In genomic region chr10:22821267-22821666, GRCm38 (mm10) we compare ENCODE assay signal across 22 mouse cellular contexts. TPM values are rescaled to one million over a fixed set of nuclear protein-coding genes. Genes with fewer than 3 reads are reported as not detected.
A peak's percentile ranks its signal among the peaks of the same experiment; 100 is the strongest.
DNase-seq lines count a peak whose midpoint lies in the region; ATAC-seq and TF ChIP-seq lines count a peak whose summit lies in the region.
"Had no signal": no experiment of that assay in that cellular context is flagged by ENCODE, and none has a peak within 500 bp of the region (broad histone marks: within the 10 kb centered on the region; RNA-seq: fewer than 3 reads in every experiment).

No protein-coding gene starts in this region.

- peaks cover 10% of the 10 kb centered on the region; the same call in 1 of the 2 replicates for H3K27me3 ChIP-seq in intestine, embryonic 14.5 days (replicated peaks; ENCODE audit: control insufficient read depth, insufficient read depth, low read length)
- H3K27me3 ChIP-seq in intestine, postnatal 0 days (replicated peaks; ENCODE audit: control insufficient read depth, insufficient read depth, low read length) = peaks cover 37% of the 10 kb centered on the region
- H3K27me3 ChIP-seq in lung, embryonic 14.5 days (ENCODE audit: insufficient read depth, low read length) = peaks cover 13% of the 10 kb centered on the region
- peaks cover 16% of the 10 kb centered on the region; the same call in 1 of the 2 replicates for H3K27me3 ChIP-seq in intestine, embryonic 16.5 days (replicated peaks; ENCODE audit: control insufficient read depth, insufficient read depth, low read length)
- 0 out of 2 replicates have a peak, but pooled peaks cover 2% of the 10 kb centered on the region for H3K27me3 ChIP-seq in stomach, embryonic 15.5 days (replicated peaks)

- peaks cover 24% of the 10 kb centered on the region for H3K4me1 ChIP-seq in intestine, embryonic 14.5 days (replicated peaks; ENCODE audit: control insufficient read depth, insufficient read depth, low read length)
- 0 out of 2 replicates have a peak, but pooled peaks cover 2% of the 10 kb centered on the region for H3K4me1 ChIP-seq in intestine, postnatal 0 days (replicated peaks; ENCODE audit: control insufficient read depth, insufficient read depth, low read length)
- H3K4me1 ChIP-seq in lung, embryonic 14.5 days (ENCODE audit: insufficient read depth) = peaks cover 6% of the 10 kb centered on the region
- peaks cover 5% of the 10 kb centered on the region; the same call in 1 of the 2 replicates for H3K4me1 ChIP-seq in intestine, embryonic 16.5 days (ENCODE audit: control insufficient read depth, insufficient read depth, low read length)
- H3K4me1 ChIP-seq in stomach, embryonic 15.5 days = no peaks in the 10 kb centered on the region; the same call in 1 of the 2 replicates
- H3K4me1 ChIP-seq: liver, embryonic 13.5 days had no signal

- peak overlapping the region; percentile 100 for H3K9ac ChIP-seq in intestine, embryonic 14.5 days (ENCODE audit: low read length)
- H3K9ac ChIP-seq in intestine, postnatal 0 days (ENCODE audit: low read depth, low read length) = no peak overlapping the region
- H3K9ac ChIP-seq in lung, embryonic 14.5 days = 0 out of 2 replicates have a peak overlapping the region, but pooled peaks have one; percentile 17
- no peak overlapping the region for H3K9ac ChIP-seq in intestine, embryonic 16.5 days (ENCODE audit: low read depth, low read length)
- H3K9ac ChIP-seq in stomach, embryonic 15.5 days = no peak overlapping the region
- H3K9ac ChIP-seq: heart, embryonic 12.5 days; liver, embryonic 13.5 days had no signal

- no peaks in the 10 kb centered on the region for H3K9me3 ChIP-seq in intestine, embryonic 14.5 days (ENCODE audit: control insufficient read depth, low read length)
- no peaks in the 10 kb centered on the region for H3K9me3 ChIP-seq in intestine, postnatal 0 days (ENCODE audit: control insufficient read depth)
- H3K9me3 ChIP-seq in lung, embryonic 14.5 days (ENCODE audit: low read depth, low read length) = no peaks in the 10 kb centered on the region
- H3K9me3 ChIP-seq in intestine, embryonic 16.5 days (ENCODE audit: control insufficient read depth, low read length) = no peaks in the 10 kb centered on the region
- no peaks in the 10 kb centered on the region for H3K9me3 ChIP-seq in stomach, embryonic 15.5 days
- H3K9me3 ChIP-seq: heart, embryonic 12.5 days; liver, embryonic 13.5 days had no signal

- DNase-seq in intestine, embryonic 14.5 days (ENCODE audit: low spot score) = peak; percentile 45
- peak; percentile 51 for DNase-seq in lung, embryonic 14.5 days
- DNase-seq in lung, postnatal 36 days = no peak
- DNase-seq in gastrocnemius, adult 8-10 months (ENCODE audit: low spot score in 2 of 2) = no peak
- DNase-seq: adrenal gland, postnatal 14 days; cerebellum, adult 2 months; cerebellum, postnatal 25 days; gastrocnemius, postnatal 10 days; layer of hippocampus, adult 9-11 months; liver, embryonic 13.5 days; lung, postnatal 14 days; midbrain, embryonic 14.5 days; right cerebral cortex, postnatal 25 days had no signal

- 27% methylated on average over 1 of the region's 1 CpGs for WGBS in intestine, embryonic 14.5 days
- 32% methylated on average over 1 of the region's 1 CpGs for WGBS in intestine, postnatal 0 days
- WGBS in lung, embryonic 14.5 days = 38% methylated on average over 1 of the region's 1 CpGs
- WGBS in intestine, embryonic 16.5 days = 36% methylated on average over 1 of the region's 1 CpGs
- WGBS in stomach, embryonic 15.5 days = 38% methylated on average over 1 of the region's 1 CpGs

- H3K27ac ChIP-seq in intestine, embryonic 14.5 days (ENCODE audit: low read depth) = peak overlapping the region; percentile 99
- no peak overlapping the region for H3K27ac ChIP-seq in intestine, postnatal 0 days (ENCODE audit: low read depth, low read length)
- H3K27ac ChIP-seq in lung, embryonic 14.5 days (ENCODE audit: low read depth) = peak overlapping the region; percentile 97; the same call in 1 of the 2 replicates
- no peak overlapping the region for H3K27ac ChIP-seq in intestine, embryonic 16.5 days (ENCODE audit: low read length)
- peak overlapping the region; percentile 94 for H3K27ac ChIP-seq in stomach, embryonic 15.5 days
- H3K27ac ChIP-seq: left cerebral cortex, adult 2 months; liver, embryonic 13.5 days had no signal

- no peak for TF ChIP-seq CTCF in intestine, postnatal 0 days (IDR thresholded peaks at IDR 0.05; ENCODE audit: low read depth)
- no peak for TF ChIP-seq CTCF in lung, embryonic 14.5 days (IDR thresholded peaks at IDR 0.05; ENCODE audit: low read depth)

- H3K4me2 ChIP-seq in intestine, embryonic 14.5 days (ENCODE audit: low read length) = peak overlapping the region; percentile 49
- H3K4me2 ChIP-seq in intestine, postnatal 0 days (replicated peaks; ENCODE audit: low read depth) = no peak overlapping the region
- peak overlapping the region; percentile 58 for H3K4me2 ChIP-seq in lung, embryonic 14.5 days
- H3K4me2 ChIP-seq in intestine, embryonic 16.5 days (ENCODE audit: low read depth, low read length) = peak overlapping the region; percentile 41
- peak overlapping the region; percentile 37 for H3K4me2 ChIP-seq in stomach, embryonic 15.5 days
- H3K4me2 ChIP-seq: heart, embryonic 12.5 days; liver, embryonic 13.5 days had no signal

- ATAC-seq in intestine, embryonic 14.5 days (replicated peaks; ENCODE audit: low FRiP score, low TSS enrichment, low read depth) = no peak
- no peak for ATAC-seq in intestine, postnatal 0 days
- no peak for ATAC-seq in lung, embryonic 14.5 days (ENCODE audit: insufficient read depth)
- ATAC-seq in intestine, embryonic 16.5 days = 0 out of 2 replicates have a peak, but pooled peaks have one; percentile 12
- no peak for ATAC-seq in stomach, embryonic 15.5 days (ENCODE audit: insufficient read depth, low FRiP score, low read depth)
- ATAC-seq: CD4-positive, CD25-positive, alpha-beta regulatory T cell, adult 4 months; forebrain, embryonic 14.5 days had no signal

- peak overlapping the region; percentile 76; the same call in 1 of the 2 replicates for H3K4me3 ChIP-seq in intestine, embryonic 14.5 days (ENCODE audit: low read depth, low read length)
- no peak overlapping the region for H3K4me3 ChIP-seq in intestine, postnatal 0 days (ENCODE audit: low read depth, low read length)
- H3K4me3 ChIP-seq in lung, embryonic 14.5 days (ENCODE audit: low read depth, low read length) = peak overlapping the region; percentile 67; the same call in 1 of the 2 replicates
- no peak overlapping the region for H3K4me3 ChIP-seq in intestine, embryonic 16.5 days (ENCODE audit: low read length)
- H3K4me3 ChIP-seq in stomach, embryonic 15.5 days (replicated peaks) = peak overlapping the region; percentile 9; the same call in 1 of the 2 replicates
- H3K4me3 ChIP-seq: heart, embryonic 12.5 days; left cerebral cortex, adult 2 months; liver, embryonic 13.5 days had no signal

- H3K36me3 ChIP-seq in intestine, embryonic 14.5 days (ENCODE audit: control insufficient read depth, insufficient read depth, low read length) = 0 out of 2 replicates have a peak, but pooled peaks cover 3% of the 10 kb centered on the region
- no peaks in the 10 kb centered on the region for H3K36me3 ChIP-seq in intestine, postnatal 0 days (ENCODE audit: control insufficient read depth, insufficient read depth)
- 0 out of 2 replicates have a peak, but pooled peaks cover 7% of the 10 kb centered on the region for H3K36me3 ChIP-seq in lung, embryonic 14.5 days (ENCODE audit: insufficient read depth)
- H3K36me3 ChIP-seq in intestine, embryonic 16.5 days (ENCODE audit: control insufficient read depth, insufficient read depth, low read length) = no peaks in the 10 kb centered on the region
- no peaks in the 10 kb centered on the region for H3K36me3 ChIP-seq in stomach, embryonic 15.5 days
- H3K36me3 ChIP-seq: heart, embryonic 12.5 days; liver, embryonic 13.5 days had no signal

RNA-seq across cellular contexts. Expression of gene Tcf21, which starts 1.3 kb away (rescaled TPM):
- 257 and 320 TPM in 2 replicates for polyA plus RNA-seq in intestine, embryonic 14.5 days (2014; fragmentation: Nextera tagmentation; extraction: Ambion mirVana)
- polyA plus RNA-seq in intestine, postnatal 0 days (2015; fragmentation: Nextera tagmentation; extraction: Ambion mirVana) = 66.4 and 70.2 TPM in 2 replicates
- 227 and 238 TPM in 2 replicates for polyA plus RNA-seq in lung, embryonic 14.5 days (2014; fragmentation: Nextera tagmentation; extraction: Ambion mirVana)
- 133 and 145 TPM in 2 replicates for polyA plus RNA-seq in intestine, embryonic 16.5 days (2015; fragmentation: Nextera tagmentation; extraction: Ambion mirVana)
- polyA plus RNA-seq in stomach, embryonic 15.5 days (2015; fragmentation: Nextera tagmentation; extraction: Ambion mirVana) = 211 and 218 TPM in 2 replicates
- not detected for total RNA-seq in gastrocnemius, adult 8-10 months (2022)
- total RNA-seq: gastrocnemius, postnatal 10 days; left cerebral cortex, adult 2 months; left cerebral cortex, postnatal 36 days; megakaryocyte-erythroid progenitor cell, adult 5-6 weeks had no signal
- polyA plus RNA-seq: midbrain, embryonic 14.5 days had no signal

Comparison
In these comparisons a context has a peak if more than half of its experiments do, and no peak if none do; other contexts are left out.
1. DNase-seq: peak in intestine, embryonic 14.5 days (single experiment) and lung, embryonic 14.5 days (single experiment); none in lung, postnatal 36 days (single experiment) and gastrocnemius, adult 8-10 months (0 of 2).
2. H3K27ac ChIP-seq: peak in intestine, embryonic 14.5 days (single experiment), lung, embryonic 14.5 days (single experiment) and stomach, embryonic 15.5 days (single experiment); none in intestine, postnatal 0 days (single experiment) and intestine, embryonic 16.5 days (single experiment).
3. H3K4me3 ChIP-seq: peak in intestine, embryonic 14.5 days (single experiment), lung, embryonic 14.5 days (single experiment) and stomach, embryonic 15.5 days (single experiment); none in intestine, postnatal 0 days (single experiment) and intestine, embryonic 16.5 days (single experiment).
4. H3K9ac ChIP-seq: peak in intestine, embryonic 14.5 days (single experiment) and lung, embryonic 14.5 days (single experiment); none in intestine, postnatal 0 days (single experiment), intestine, embryonic 16.5 days (single experiment) and stomach, embryonic 15.5 days (single experiment).